Mouse (Mus musculus): Measurements from ENCODE around the gene Wrap53. TPM values are rescaled to one million over a fixed set of nuclear protein-coding genes. Genes with fewer than 3 reads are reported as not detected.

Wrap53 gene
- 0.59 TPM for polyA plus RNA-seq (2014; fragmentation: Illumina TruSeq; extraction: RNeasy Lipid Tissue Mini Kit (QIAGEN cat#74804); ENCODE audit: low replicate concordance)

GRCm38 (mm10) chr11:69580091-69580514, at the start of gene Wrap53, which contains the start of gene Trp53:
TSS of gene Wrap53 (minus strand) at chr11:69580255.
TSS of gene Trp53 (plus strand) at chr11:69580359.

GRCm38 (mm10) chr11:69621571-69622268, 41.7 kb upstream of the Wrap53 start, which contains the start of gene Sat2:
TSS of gene Sat2 (plus strand) at chr11:69622024.

GRCm38 (mm10) chr11:69617805-69618204, 37.8 kb upstream of the Wrap53 start, which contains the start of gene Shbg:
TSS of gene Shbg (minus strand) at chr11:69617905.

GRCm38 (mm10) chr11:69605726-69606490, 25.9 kb upstream of the Wrap53 start, which contains the start of gene Atp1b2:
TSS of gene Atp1b2 (minus strand) at chr11:69605942.

GRCm38 (mm10) chr11:69559851-69560765, 19.9 kb downstream of the Wrap53 start, which contains the start of gene Efnb3:
TSS of gene Efnb3 (minus strand) at chr11:69560205.

GRCm38 (mm10) chr11:69549060-69549656, 30.9 kb downstream of the Wrap53 start, which contains the start of gene Dnah2:
TSS of gene Dnah2 (minus strand) at chr11:69549110.

Other genes with a start within 250 kb of the Wrap53 start
- 2.2 TPM for gene Rnf227, start 239.8 kb downstream of the Wrap53 start, polyA plus RNA-seq (2014; fragmentation: Illumina TruSeq; extraction: RNeasy Lipid Tissue Mini Kit (QIAGEN cat#74804); ENCODE audit: low replicate concordance)
- gene Chd3, start 210.8 kb downstream of the Wrap53 start, polyA plus RNA-seq (2014; fragmentation: Illumina TruSeq; extraction: RNeasy Lipid Tissue Mini Kit (QIAGEN cat#74804); ENCODE audit: low replicate concordance), result 24.6 TPM
- gene Naa38, start 184.8 kb downstream of the Wrap53 start, polyA plus RNA-seq (2014; fragmentation: Illumina TruSeq; extraction: RNeasy Lipid Tissue Mini Kit (QIAGEN cat#74804); ENCODE audit: low replicate concordance), result 3.7 TPM
- gene Cyb5d1, start 184.6 kb downstream of the Wrap53 start, polyA plus RNA-seq (2014; fragmentation: Illumina TruSeq; extraction: RNeasy Lipid Tissue Mini Kit (QIAGEN cat#74804); ENCODE audit: low replicate concordance), result 22.1 TPM
- gene Tmem88, start 182.0 kb downstream of the Wrap53 start, polyA plus RNA-seq (2014; fragmentation: Illumina TruSeq; extraction: RNeasy Lipid Tissue Mini Kit (QIAGEN cat#74804); ENCODE audit: low replicate concordance), result 0.45 TPM
- 4.5 TPM for gene Kdm6b, start 166.6 kb downstream of the Wrap53 start, polyA plus RNA-seq (2014; fragmentation: Illumina TruSeq; extraction: RNeasy Lipid Tissue Mini Kit (QIAGEN cat#74804); ENCODE audit: low replicate concordance)
- 0.37 TPM for gene Dnah2, start 31.1 kb downstream of the Wrap53 start, polyA plus RNA-seq (2014; fragmentation: Illumina TruSeq; extraction: RNeasy Lipid Tissue Mini Kit (QIAGEN cat#74804); ENCODE audit: low replicate concordance)
- not detected for gene Efnb3, start 20.1 kb downstream of the Wrap53 start, polyA plus RNA-seq (2014; fragmentation: Illumina TruSeq; extraction: RNeasy Lipid Tissue Mini Kit (QIAGEN cat#74804); ENCODE audit: low replicate concordance)
- gene Trp53, start 104 bp upstream of the Wrap53 start, polyA plus RNA-seq (2014; fragmentation: Illumina TruSeq; extraction: RNeasy Lipid Tissue Mini Kit (QIAGEN cat#74804); ENCODE audit: low replicate concordance), result 2.7 TPM
- gene Atp1b2, start 25.7 kb upstream of the Wrap53 start, polyA plus RNA-seq (2014; fragmentation: Illumina TruSeq; extraction: RNeasy Lipid Tissue Mini Kit (QIAGEN cat#74804); ENCODE audit: low replicate concordance), result 2.6 TPM
- not detected for gene Shbg, start 37.6 kb upstream of the Wrap53 start, polyA plus RNA-seq (2014; fragmentation: Illumina TruSeq; extraction: RNeasy Lipid Tissue Mini Kit (QIAGEN cat#74804); ENCODE audit: low replicate concordance)
- gene Sat2, start 41.8 kb upstream of the Wrap53 start, polyA plus RNA-seq (2014; fragmentation: Illumina TruSeq; extraction: RNeasy Lipid Tissue Mini Kit (QIAGEN cat#74804); ENCODE audit: low replicate concordance), result 0.97 TPM
- 7.3 TPM for gene Fxr2, start 52.7 kb upstream of the Wrap53 start, polyA plus RNA-seq (2014; fragmentation: Illumina TruSeq; extraction: RNeasy Lipid Tissue Mini Kit (QIAGEN cat#74804); ENCODE audit: low replicate concordance)
- not detected for gene Sox15, start 75.1 kb upstream of the Wrap53 start, polyA plus RNA-seq (2014; fragmentation: Illumina TruSeq; extraction: RNeasy Lipid Tissue Mini Kit (QIAGEN cat#74804); ENCODE audit: low replicate concordance)
- gene Mpdu1, start 82.4 kb upstream of the Wrap53 start, polyA plus RNA-seq (2014; fragmentation: Illumina TruSeq; extraction: RNeasy Lipid Tissue Mini Kit (QIAGEN cat#74804); ENCODE audit: low replicate concordance), result 15.1 TPM
- gene Cd68, start 85.9 kb upstream of the Wrap53 start, polyA plus RNA-seq (2014; fragmentation: Illumina TruSeq; extraction: RNeasy Lipid Tissue Mini Kit (QIAGEN cat#74804); ENCODE audit: low replicate concordance), result 1.7 TPM
- gene Eif4a1, start 92.2 kb upstream of the Wrap53 start, polyA plus RNA-seq (2014; fragmentation: Illumina TruSeq; extraction: RNeasy Lipid Tissue Mini Kit (QIAGEN cat#74804); ENCODE audit: low replicate concordance), result 261 TPM
- 73.2 TPM for gene Senp3, start 101.8 kb upstream of the Wrap53 start, polyA plus RNA-seq (2014; fragmentation: Illumina TruSeq; extraction: RNeasy Lipid Tissue Mini Kit (QIAGEN cat#74804); ENCODE audit: low replicate concordance)
- 26.8 TPM for gene Tnfsf13, start 105.5 kb upstream of the Wrap53 start, polyA plus RNA-seq (2014; fragmentation: Illumina TruSeq; extraction: RNeasy Lipid Tissue Mini Kit (QIAGEN cat#74804); ENCODE audit: low replicate concordance)
- gene Tnfsf12, start 115.6 kb upstream of the Wrap53 start, polyA plus RNA-seq (2014; fragmentation: Illumina TruSeq; extraction: RNeasy Lipid Tissue Mini Kit (QIAGEN cat#74804); ENCODE audit: low replicate concordance), result 0.41 TPM
- 3.9 TPM for gene Tnfsfm13, start 115.8 kb upstream of the Wrap53 start, polyA plus RNA-seq (2014; fragmentation: Illumina TruSeq; extraction: RNeasy Lipid Tissue Mini Kit (QIAGEN cat#74804); ENCODE audit: low replicate concordance)
- 15.6 TPM for gene Polr2a, start 178.4 kb upstream of the Wrap53 start, polyA plus RNA-seq (2014; fragmentation: Illumina TruSeq; extraction: RNeasy Lipid Tissue Mini Kit (QIAGEN cat#74804); ENCODE audit: low replicate concordance)
- not detected for gene Slc35g3, start 181.7 kb upstream of the Wrap53 start, polyA plus RNA-seq (2014; fragmentation: Illumina TruSeq; extraction: RNeasy Lipid Tissue Mini Kit (QIAGEN cat#74804); ENCODE audit: low replicate concordance)
- gene Zbtb4, start 185.7 kb upstream of the Wrap53 start, polyA plus RNA-seq (2014; fragmentation: Illumina TruSeq; extraction: RNeasy Lipid Tissue Mini Kit (QIAGEN cat#74804); ENCODE audit: low replicate concordance), result 8.3 TPM
- 4.4 TPM for gene Chrnb1, start 215.7 kb upstream of the Wrap53 start, polyA plus RNA-seq (2014; fragmentation: Illumina TruSeq; extraction: RNeasy Lipid Tissue Mini Kit (QIAGEN cat#74804); ENCODE audit: low replicate concordance)
- gene Fgf11, start 221.6 kb upstream of the Wrap53 start, polyA plus RNA-seq (2014; fragmentation: Illumina TruSeq; extraction: RNeasy Lipid Tissue Mini Kit (QIAGEN cat#74804); ENCODE audit: low replicate concordance), result 4.6 TPM
- gene Tmem102, start 225.4 kb upstream of the Wrap53 start, polyA plus RNA-seq (2014; fragmentation: Illumina TruSeq; extraction: RNeasy Lipid Tissue Mini Kit (QIAGEN cat#74804); ENCODE audit: low replicate concordance), result 10.2 TPM
- gene Gm39566, start 235.0 kb upstream of the Wrap53 start, polyA plus RNA-seq (2014; fragmentation: Illumina TruSeq; extraction: RNeasy Lipid Tissue Mini Kit (QIAGEN cat#74804); ENCODE audit: low replicate concordance), result not detected
- gene Spem2, start 238.2 kb upstream of the Wrap53 start, polyA plus RNA-seq (2014; fragmentation: Illumina TruSeq; extraction: RNeasy Lipid Tissue Mini Kit (QIAGEN cat#74804); ENCODE audit: low replicate concordance), result not detected
- gene Spem1, start 241.9 kb upstream of the Wrap53 start, polyA plus RNA-seq (2014; fragmentation: Illumina TruSeq; extraction: RNeasy Lipid Tissue Mini Kit (QIAGEN cat#74804); ENCODE audit: low replicate concordance), result not detected

All from small intestine, adult 10 weeks (tissue).